Mouse (Mus musculus): ENCODE measurements around the gene Ergic1. TPM values are rescaled to one million over a fixed set of nuclear protein-coding genes. Genes with fewer than 3 reads are reported as not detected.

Ergic1 gene
- polyA plus RNA-seq, 1 experiment from 2014 or later, result 96.1 TPM

DNA sequence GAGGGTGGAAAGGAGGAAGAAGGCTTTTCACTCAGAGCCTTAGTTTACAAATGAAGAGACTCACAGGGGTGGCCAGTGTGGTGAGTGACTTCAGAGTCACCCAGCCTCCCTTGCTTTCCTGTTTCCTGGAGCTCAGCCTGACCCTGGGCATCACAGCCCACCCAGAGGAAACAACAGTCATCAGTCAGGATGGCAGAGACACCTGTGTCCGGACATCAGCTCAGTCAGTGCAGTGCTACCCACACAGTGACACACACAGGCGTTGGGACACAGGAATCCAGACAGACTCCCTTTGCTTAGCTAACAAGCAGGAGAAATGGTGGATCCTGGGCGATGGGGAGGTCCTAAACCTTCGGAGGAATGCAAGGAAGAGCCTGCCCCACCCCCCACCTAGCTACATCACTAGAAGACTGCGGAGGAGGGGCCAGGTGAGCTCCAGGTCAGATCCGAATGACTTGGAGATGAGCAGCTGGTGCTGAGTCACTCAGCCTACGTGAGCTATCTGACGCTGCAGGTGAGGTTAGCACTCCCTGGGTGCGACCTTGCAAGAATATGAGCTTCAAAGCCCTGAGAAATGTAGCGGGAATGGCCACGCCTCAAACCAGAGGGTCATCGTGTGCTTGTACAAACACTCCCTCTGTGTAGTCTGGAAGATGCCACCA is 12.0 kb upstream of the Ergic1 start:
- peaks cover 6% of the 10 kb centered on the region; the same call in 1 of the 2 replicates for H3K4me1 ChIP-seq (replicated peaks; ENCODE audit: control insufficient read depth, insufficient read depth, low read length)
- no peaks in the 10 kb centered on the region for H3K36me3 ChIP-seq (ENCODE audit: control insufficient read depth, insufficient read depth, low read length)
- no peak for ATAC-seq (replicated peaks; ENCODE audit: low FRiP score)
- H3K9ac ChIP-seq (ENCODE audit: low read depth, low read length), result no peak overlapping the region
- DNase-seq (ENCODE audit: low spot score), result no peak
- WGBS, result 16% methylated on average over 12 of the region's 12 CpGs
- H3K9me3 ChIP-seq (ENCODE audit: control insufficient read depth, low read length), result no peaks in the 10 kb centered on the region
- H3K27me3 ChIP-seq (replicated peaks; ENCODE audit: control insufficient read depth, insufficient read depth, low read length), result peaks cover 10% of the 10 kb centered on the region
- H3K4me2 ChIP-seq, result 0 out of 2 replicates have a peak overlapping the region, but pooled peaks have one; percentile 3
- H3K27ac ChIP-seq (ENCODE audit: low read depth, low read length), result no peak overlapping the region
- H3K4me3 ChIP-seq (ENCODE audit: low read depth, low read length), result no peak overlapping the region

DNA sequence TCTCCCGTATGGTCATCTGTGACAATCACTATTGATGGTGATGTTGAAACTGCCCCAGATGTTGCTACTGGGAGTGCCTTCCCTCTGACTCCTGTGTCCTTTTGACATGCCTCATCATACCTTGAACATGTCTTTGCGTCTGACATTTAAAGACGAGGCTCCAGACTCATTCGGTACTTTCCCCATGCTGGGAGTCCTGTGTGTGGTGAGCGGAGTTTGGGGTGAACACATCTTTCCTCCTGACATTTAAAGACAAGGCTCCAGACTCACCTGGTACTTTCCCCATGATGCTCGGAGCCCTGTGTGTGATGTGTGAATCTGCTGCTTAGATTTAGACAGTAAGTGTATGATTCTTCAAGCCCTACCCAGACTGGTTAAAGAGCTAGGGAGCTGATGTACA is 10.2 kb upstream of the Ergic1 start:
- H3K4me1 ChIP-seq (replicated peaks; ENCODE audit: control insufficient read depth, insufficient read depth, low read length), result peaks cover 6% of the 10 kb centered on the region; the same call in 1 of the 2 replicates
- no peak overlapping the region for H3K4me2 ChIP-seq
- no peaks in the 10 kb centered on the region for H3K36me3 ChIP-seq (ENCODE audit: control insufficient read depth, insufficient read depth, low read length)
- no peaks in the 10 kb centered on the region for H3K9me3 ChIP-seq (ENCODE audit: control insufficient read depth, low read length)
- H3K27me3 ChIP-seq (replicated peaks; ENCODE audit: control insufficient read depth, insufficient read depth, low read length), result peaks cover 10% of the 10 kb centered on the region
- no peak overlapping the region for H3K9ac ChIP-seq (ENCODE audit: low read depth, low read length)
- H3K27ac ChIP-seq (ENCODE audit: low read depth, low read length), result no peak overlapping the region
- DNase-seq (ENCODE audit: low spot score) (no peak), ATAC-seq (replicated peaks; ENCODE audit: low FRiP score) (no peak)
- H3K4me3 ChIP-seq (ENCODE audit: low read depth, low read length), result no peak overlapping the region
- WGBS, result 79% methylated on average over 6 of the region's 6 CpGs

DNA sequence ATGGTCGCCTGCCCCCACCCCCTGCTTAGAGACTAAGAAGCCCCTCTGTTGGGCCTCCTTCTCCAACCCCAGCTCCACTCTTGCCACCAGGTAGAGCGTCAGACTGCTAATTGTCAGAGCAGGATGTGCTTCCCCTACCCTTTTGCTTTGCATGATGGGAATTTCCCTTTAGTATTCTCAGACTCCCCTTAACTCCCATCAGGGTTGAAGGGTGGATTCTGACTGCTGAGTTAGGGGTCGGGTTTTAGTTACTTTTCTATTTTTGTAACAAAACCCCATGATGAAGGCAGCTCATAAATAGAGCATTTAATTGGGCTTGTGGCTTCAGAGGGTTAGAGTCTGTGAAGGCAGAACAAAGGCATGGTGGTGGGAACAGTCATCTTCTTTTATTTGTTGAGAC is 8.3 kb upstream of the Ergic1 start:
- H3K27me3 ChIP-seq (replicated peaks; ENCODE audit: control insufficient read depth, insufficient read depth, low read length), result peaks cover 10% of the 10 kb centered on the region
- 63% methylated on average over 3 of the region's 3 CpGs for WGBS

DNA sequence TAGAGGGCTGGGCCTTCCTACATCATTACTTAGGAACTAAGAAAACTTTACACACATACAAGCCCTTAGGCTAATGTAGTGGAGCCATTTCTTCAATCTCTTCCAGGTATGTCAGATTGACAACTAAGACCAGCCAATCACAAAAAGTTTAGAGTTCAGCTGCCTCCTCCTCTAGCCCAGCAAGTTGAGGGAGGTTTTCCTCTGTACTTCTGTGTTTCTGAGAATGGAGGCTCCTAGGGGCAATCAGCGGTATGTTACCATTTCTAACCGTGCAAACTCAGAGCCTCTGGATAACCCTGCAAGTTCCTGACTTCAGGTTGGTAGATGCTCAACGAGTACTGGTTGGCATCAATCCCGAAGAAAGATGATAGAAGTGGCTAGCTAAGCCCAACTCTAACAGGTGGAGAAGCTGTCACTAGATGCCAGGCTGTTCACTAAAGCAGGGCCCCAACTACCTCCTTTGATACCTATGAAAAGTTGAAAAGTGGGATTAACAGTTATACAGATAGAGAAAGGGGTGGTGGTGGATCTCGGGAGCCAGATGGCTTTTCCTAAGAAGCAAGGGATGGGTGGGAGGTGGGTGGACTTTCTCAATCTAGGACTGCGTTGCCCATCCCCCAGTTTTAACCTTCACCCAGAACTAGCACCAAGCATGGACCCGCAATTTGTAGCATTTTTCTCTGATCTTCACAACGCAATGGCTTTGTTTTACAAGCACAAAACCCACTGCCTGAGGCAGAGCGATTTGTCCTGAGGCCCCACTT is 581 bp upstream of the Ergic1 start:
- Histone ChIP-seq H3K27ac (ENCODE audit: low read depth, low read length) (peak overlapping the region; percentile 44), H3K9me3 (ENCODE audit: control insufficient read depth, low read length) (no peaks in the 10 kb centered on the region), H3K4me2 (peak overlapping the region; percentile 85), H3K9ac (ENCODE audit: low read depth, low read length) (peak overlapping the region; percentile 72), H3K36me3 (ENCODE audit: control insufficient read depth, insufficient read depth, low read length) (0 out of 2 replicates have a peak, but pooled peaks cover 2% of the 10 kb centered on the region), H3K4me3 (ENCODE audit: low read depth, low read length) (peak overlapping the region; percentile 87), H3K4me1 (replicated peaks; ENCODE audit: control insufficient read depth, insufficient read depth, low read length) (peaks cover 24% of the 10 kb centered on the region), H3K27me3 (replicated peaks; ENCODE audit: control insufficient read depth, insufficient read depth, low read length) (no peaks in the 10 kb centered on the region)
- 0 out of 2 replicates have a peak, but pooled peaks have one; percentile 13 for ATAC-seq (replicated peaks; ENCODE audit: low FRiP score)
- no peak for DNase-seq (ENCODE audit: low spot score)
- WGBS, result 42% methylated on average over 9 of the region's 9 CpGs

More for the DNA sequence above, 8.3 kb upstream of the Ergic1 start:
- Histone ChIP-seq H3K36me3 (ENCODE audit: control insufficient read depth, insufficient read depth, low read length) (no peaks in the 10 kb centered on the region), H3K9ac (ENCODE audit: low read depth, low read length) (no peak overlapping the region), H3K27ac (ENCODE audit: low read depth, low read length) (no peak overlapping the region), H3K4me1 (replicated peaks; ENCODE audit: control insufficient read depth, insufficient read depth, low read length) (peaks cover 6% of the 10 kb centered on the region; the same call in 1 of the 2 replicates), H3K4me3 (ENCODE audit: low read depth, low read length) (no peak overlapping the region), H3K9me3 (ENCODE audit: control insufficient read depth, low read length) (no peaks in the 10 kb centered on the region), H3K4me2 (no peak overlapping the region)
- ATAC-seq (replicated peaks; ENCODE audit: low FRiP score) (no peak), DNase-seq (ENCODE audit: low spot score) (no peak)

DNA sequence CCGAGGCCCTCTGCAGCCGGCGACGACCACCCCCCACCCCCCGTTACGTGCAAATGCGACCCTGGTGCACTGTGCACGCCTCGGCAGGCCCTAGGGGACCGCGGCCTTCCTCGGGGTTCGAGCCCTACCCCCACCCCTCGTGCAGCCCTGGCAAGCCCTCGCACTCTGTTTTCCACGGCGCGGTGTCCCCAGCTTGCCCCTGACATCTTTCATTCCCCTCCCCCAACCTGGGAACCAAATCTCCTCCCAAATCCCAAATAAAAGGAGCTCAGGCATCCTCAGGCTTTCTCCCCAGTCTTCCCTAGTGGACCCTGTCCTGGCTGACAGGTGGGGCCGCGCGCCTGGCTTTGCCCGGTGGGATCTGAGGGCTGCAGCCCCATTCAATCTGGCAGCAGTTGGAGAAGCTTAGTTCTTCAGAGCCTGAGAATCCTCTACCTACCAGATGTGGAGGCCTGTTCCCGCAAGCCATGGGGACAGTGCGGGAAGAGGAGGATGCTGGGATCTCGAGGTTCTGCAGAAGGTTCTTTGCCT is 427 bp downstream of the Ergic1 start, which contains the start of gene Dusp1:
Gene Dusp1, minus strand, starts transcription at position 478 of the 531 bp plus-strand sequence.
- peak within 1 kb of the TSS; percentile 85 for H3K4me2 ChIP-seq
- H3K9ac ChIP-seq (ENCODE audit: low read depth, low read length), result peak within 1 kb of the TSS; percentile 72
- peaks cover 24% of the 10 kb centered on the region for H3K4me1 ChIP-seq (replicated peaks; ENCODE audit: control insufficient read depth, insufficient read depth, low read length)
- 3% methylated on average over 25 of the region's 25 CpGs for WGBS
- peak within 1 kb of the TSS; percentile 87 for H3K4me3 ChIP-seq (ENCODE audit: low read depth, low read length)
- peaks cover 6% of the 10 kb centered on the region for H3K36me3 ChIP-seq (ENCODE audit: control insufficient read depth, insufficient read depth, low read length)
- peak within 1 kb of the TSS; percentile 44 for H3K27ac ChIP-seq (ENCODE audit: low read depth, low read length)
- no peaks in the 10 kb centered on the region for H3K27me3 ChIP-seq (replicated peaks; ENCODE audit: control insufficient read depth, insufficient read depth, low read length)
- ATAC-seq (replicated peaks; ENCODE audit: low FRiP score), result peak; percentile 62
- no peaks in the 10 kb centered on the region for H3K9me3 ChIP-seq (ENCODE audit: control insufficient read depth, low read length)
- DNase-seq (ENCODE audit: low spot score), result no peak

DNA sequence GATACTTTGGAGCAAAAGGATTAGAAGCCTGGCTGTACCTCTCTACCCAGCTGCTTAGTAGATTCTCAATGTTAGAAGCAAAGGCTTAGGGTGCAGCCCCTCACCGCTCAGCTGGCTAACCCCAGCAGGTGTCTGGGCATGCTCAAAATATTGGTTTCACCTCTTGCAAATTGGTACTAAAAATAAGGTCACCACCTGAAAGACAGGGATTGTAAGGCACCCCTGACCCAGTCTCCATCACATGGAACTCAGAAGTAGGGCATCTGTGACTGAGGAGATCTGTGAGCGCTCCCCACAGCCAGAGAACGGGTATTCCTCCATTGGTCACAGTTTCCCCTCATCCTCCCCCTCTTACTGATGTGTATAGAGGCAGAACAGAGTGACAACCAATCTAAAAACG is 1.0 kb downstream of the Ergic1 start:
- peak overlapping the region; percentile 72 for H3K9ac ChIP-seq (ENCODE audit: low read depth, low read length)

DNA sequence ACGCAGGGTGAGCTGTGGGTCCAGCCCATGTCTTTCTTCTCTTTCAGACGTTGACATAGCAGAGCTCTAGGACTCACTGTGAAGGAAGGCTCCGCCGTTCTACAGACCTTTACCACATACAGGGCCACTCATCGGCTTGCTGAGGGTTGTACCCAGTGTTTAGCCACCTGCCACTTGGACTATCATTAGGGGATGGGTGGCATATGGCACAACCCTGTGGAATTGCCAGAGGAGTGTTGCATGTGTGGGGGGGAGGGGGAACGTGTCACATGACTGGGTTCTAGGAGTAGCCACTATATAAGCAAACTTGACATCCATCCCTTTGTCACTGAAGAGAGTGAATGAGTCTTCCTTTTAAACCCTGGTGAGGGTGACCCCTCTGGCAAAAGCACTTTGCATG is 2.2 kb downstream of the Ergic1 start:
- peaks cover 19% of the 10 kb centered on the region for H3K36me3 ChIP-seq (ENCODE audit: control insufficient read depth, insufficient read depth, low read length)
- ATAC-seq (replicated peaks; ENCODE audit: low FRiP score) (no peak), DNase-seq (ENCODE audit: low spot score) (no peak)
- WGBS, result 88% methylated on average over 6 of the region's 6 CpGs
- no peaks in the 10 kb centered on the region for H3K9me3 ChIP-seq (ENCODE audit: control insufficient read depth, low read length)
- no peak overlapping the region for H3K4me3 ChIP-seq (ENCODE audit: low read depth, low read length)
- no peaks in the 10 kb centered on the region for H3K27me3 ChIP-seq (replicated peaks; ENCODE audit: control insufficient read depth, insufficient read depth, low read length)
- H3K4me1 ChIP-seq (replicated peaks; ENCODE audit: control insufficient read depth, insufficient read depth, low read length), result peaks cover 28% of the 10 kb centered on the region
- no peak overlapping the region for H3K4me2 ChIP-seq
- H3K9ac ChIP-seq (ENCODE audit: low read depth, low read length), result no peak overlapping the region
- no peak overlapping the region for H3K27ac ChIP-seq (ENCODE audit: low read depth, low read length)

More for the DNA sequence above, 1.0 kb downstream of the Ergic1 start:
- H3K27ac ChIP-seq (ENCODE audit: low read depth, low read length), result no peak overlapping the region
- peaks cover 28% of the 10 kb centered on the region for H3K4me1 ChIP-seq (replicated peaks; ENCODE audit: control insufficient read depth, insufficient read depth, low read length)
- peak overlapping the region; percentile 87 for H3K4me3 ChIP-seq (ENCODE audit: low read depth, low read length)
- 79% methylated on average over 4 of the region's 4 CpGs for WGBS
- peak overlapping the region; percentile 85 for H3K4me2 ChIP-seq
- H3K27me3 ChIP-seq (replicated peaks; ENCODE audit: control insufficient read depth, insufficient read depth, low read length), result no peaks in the 10 kb centered on the region
- H3K36me3 ChIP-seq (ENCODE audit: control insufficient read depth, insufficient read depth, low read length), result peaks cover 7% of the 10 kb centered on the region
- no peak for DNase-seq (ENCODE audit: low spot score)
- H3K9me3 ChIP-seq (ENCODE audit: control insufficient read depth, low read length), result no peaks in the 10 kb centered on the region
- ATAC-seq (replicated peaks; ENCODE audit: low FRiP score), result no peak

DNA sequence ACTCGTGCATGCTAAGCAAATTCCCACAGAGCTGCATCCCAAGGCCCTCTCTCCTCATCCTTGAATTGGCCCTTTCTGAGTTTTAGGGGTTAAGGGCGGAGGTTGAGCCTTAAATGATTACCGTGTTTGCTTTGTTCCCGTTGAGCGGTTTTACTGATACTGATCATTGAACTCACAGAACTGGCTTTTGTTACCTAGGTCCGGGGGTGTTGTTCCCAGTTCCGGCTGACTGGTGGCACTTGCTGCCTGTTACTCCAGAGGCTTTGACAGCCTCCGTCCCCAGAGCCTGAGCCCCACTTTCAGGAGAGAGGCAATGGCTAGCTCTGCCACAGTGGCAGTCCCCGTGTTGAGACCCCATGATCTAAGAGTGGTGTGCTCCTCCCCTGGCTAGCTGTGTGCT is 3.1 kb downstream of the Ergic1 start:
- Histone ChIP-seq H3K9ac (ENCODE audit: low read depth, low read length) (no peak overlapping the region), H3K36me3 (ENCODE audit: control insufficient read depth, insufficient read depth, low read length) (peaks cover 20% of the 10 kb centered on the region), H3K4me1 (replicated peaks; ENCODE audit: control insufficient read depth, insufficient read depth, low read length) (peaks cover 28% of the 10 kb centered on the region), H3K27me3 (replicated peaks; ENCODE audit: control insufficient read depth, insufficient read depth, low read length) (no peaks in the 10 kb centered on the region), H3K9me3 (ENCODE audit: control insufficient read depth, low read length) (no peaks in the 10 kb centered on the region), H3K4me2 (peak overlapping the region; percentile 28; the same call in 1 of the 2 replicates), H3K27ac (ENCODE audit: low read depth, low read length) (no peak overlapping the region), H3K4me3 (ENCODE audit: low read depth, low read length) (no peak overlapping the region)
- ATAC-seq (replicated peaks; ENCODE audit: low FRiP score), result no peak
- no peak for DNase-seq (ENCODE audit: low spot score)
- 75% methylated on average over 9 of the region's 9 CpGs for WGBS

All from liver, embryonic 11.5 days (tissue).